Mouse (Mus musculus): Measurements from ENCODE around the gene Celf1.

Celf1 gene

DNA sequence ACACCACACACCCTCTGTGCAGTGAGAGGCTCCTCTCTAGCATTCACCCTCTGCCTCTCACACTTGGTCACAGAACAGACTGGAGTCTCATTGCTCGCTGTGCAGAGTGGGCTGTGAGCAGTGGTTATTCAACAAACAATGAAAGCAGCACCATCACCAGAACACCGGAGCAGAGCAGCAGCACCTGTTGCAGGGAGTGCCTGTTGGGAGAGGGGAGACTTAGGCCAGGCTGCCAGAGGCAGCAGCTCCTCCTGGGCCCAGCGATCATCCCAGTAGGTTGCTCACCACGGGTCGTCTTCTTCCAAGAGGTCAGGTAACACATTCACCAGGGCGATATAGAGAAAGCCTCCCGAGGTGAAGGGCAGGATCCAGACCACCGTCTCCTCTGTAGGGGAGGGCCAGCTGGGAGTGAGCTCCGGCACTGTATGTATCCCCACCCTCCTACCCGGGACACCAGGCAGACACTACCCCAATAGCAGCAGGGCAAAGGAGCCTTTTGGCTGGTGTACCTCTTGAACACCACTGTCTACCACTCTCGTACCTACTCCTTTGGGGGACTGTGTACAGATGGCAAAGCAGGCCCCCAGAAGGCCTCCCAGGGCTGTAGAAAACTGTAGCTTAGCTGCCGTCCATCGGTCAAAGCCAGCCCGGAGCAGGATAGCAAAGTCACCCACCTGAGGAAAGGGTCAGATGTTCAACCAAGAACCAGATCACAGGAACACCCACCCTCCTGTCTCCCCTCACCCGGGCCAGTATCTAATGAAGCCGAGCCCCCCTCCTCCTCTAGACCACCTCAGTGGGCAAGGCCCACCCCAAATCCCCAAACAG, 122.8 kb downstream of the Celf1 start:
- no peak for DNase-seq (ENCODE audit: low read depth)

DNA sequence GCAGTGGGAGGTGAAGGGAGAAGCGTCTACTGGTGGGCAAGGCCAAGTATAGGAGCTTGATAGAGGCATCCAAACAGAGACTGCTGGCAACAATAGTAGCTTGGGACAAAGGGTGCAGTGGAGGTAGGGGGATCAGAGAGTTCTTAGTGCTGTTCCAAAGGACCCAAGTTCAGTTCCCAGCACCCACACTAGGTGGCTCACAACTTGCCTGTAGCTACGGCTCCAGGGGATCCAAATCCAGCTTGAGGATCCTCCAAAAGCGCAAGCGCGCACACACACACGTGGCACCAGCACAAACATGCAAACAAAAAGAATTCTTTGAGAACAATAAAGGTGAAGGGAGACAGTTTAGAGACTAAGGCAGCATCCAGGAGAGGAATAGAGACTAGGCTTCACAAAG, 124.0 kb downstream of the Celf1 start:
- DNase-seq (ENCODE audit: low read depth), result no peak

DNA sequence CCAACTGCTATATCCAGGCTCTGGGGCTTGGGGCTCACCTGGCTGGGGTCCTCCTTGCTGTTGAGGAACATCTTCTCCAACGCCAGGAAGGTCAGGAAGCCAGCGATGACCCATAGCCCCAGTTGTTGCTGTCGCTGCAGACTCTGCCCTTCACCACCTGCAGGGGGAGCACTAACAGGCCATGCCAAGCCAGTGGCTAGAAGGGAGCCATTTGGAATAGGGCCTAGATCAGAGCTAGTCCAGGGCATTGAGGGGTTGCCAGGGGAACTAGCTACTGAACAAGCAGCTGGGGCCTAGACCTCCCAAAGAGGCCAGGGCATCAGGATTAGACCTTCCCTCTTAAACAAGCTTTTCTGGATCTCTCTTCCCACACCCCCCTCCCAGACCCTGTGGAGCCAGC, 125.4 kb downstream of the Celf1 start:
- DNase-seq (ENCODE audit: low read depth), result peak; percentile 69

DNA sequence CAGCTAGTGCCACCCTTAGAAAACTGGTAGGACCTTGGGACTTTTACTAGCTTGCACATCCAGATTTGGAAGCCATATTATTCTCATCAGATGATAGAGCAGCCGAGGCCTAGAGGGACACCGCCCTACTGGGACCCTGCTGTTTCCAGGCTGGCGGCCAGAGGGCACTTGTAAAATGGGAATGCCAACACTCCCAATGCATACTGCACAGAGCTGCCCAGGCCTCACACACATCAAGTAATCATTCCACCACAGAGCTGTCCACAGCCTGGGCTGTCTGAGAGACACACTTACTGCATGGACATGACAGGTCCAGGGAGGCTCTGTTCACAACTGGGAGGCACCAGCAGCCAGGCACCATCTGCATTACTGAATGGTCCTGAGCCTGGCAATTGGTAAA, 126.3 kb downstream of the Celf1 start:
- DNase-seq (ENCODE audit: low read depth), result no peak

DNA sequence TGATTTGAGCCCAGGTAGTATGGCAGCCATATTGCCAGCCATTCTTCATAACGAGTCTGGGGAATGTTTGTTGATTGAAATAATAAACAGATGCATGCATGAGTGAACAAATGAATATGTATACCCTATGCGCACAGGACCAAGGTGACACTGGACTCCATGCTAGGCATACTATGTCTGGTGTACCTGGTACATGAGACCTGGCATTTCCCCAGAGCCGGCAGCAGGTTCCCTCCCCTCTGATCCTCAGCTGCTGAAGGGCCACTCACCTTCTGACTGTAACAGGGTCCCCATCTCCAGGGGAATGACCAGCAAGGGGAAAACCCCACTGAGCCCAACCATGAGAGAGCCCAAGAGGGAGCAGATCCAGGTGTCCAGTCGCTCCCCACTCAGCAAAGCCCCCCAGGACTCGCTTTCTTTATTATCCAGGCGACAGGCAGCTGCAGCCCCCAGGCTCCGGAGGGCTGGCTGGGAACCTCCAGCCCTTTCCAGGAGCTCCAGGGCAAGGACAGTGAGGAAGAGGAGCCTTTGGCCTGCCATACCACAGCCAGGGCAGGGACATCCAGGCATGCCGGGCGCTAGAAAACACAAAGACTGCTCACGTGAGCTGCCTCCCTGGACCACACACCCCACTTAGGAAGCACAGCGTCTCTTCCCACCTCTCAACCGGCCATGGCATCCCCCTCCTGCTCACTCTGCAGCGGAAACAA, 128.1 kb downstream of the Celf1 start:
- no peak for DNase-seq (ENCODE audit: low read depth)

DNA sequence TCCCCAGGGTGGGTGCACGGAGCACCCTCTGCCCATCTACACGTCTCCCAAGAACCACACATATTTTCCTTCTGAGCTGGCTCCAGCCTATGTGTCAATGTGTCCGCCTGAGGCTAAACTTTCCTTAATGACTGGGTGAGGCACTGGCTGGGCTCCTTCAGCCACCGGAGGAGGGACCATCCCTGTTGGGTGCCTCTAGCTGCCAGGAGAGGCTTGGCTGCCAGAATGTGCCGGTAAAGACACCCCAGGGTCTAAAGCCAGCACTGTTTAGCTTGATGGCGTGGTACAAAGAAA, 128.6 kb downstream of the Celf1 start:
- no peak for DNase-seq (ENCODE audit: low read depth)
